Mouse (Mus musculus) macrophage (primary cell): Measurements from ENCODE around the gene Thada. TPM values are rescaled to one million over a fixed set of nuclear protein-coding genes. Genes with fewer than 3 reads are reported as not detected.

Source experiments
- H3K27ac ChIP-seq: fragments of 350-480 bp; formaldehyde crosslinking; 2 replicates; pipeline ENCODE4 v1.9.0; 2021
- H3K36me3 ChIP-seq: fragments of 350-480 bp; formaldehyde crosslinking; 2 replicates; pipeline ENCODE4 v1.9.0; 2021; ENCODE audit errors: inconsistent target
- H3K4me3 ChIP-seq: fragments of 350-480 bp; formaldehyde crosslinking; 2 replicates; pipeline ENCODE4 v1.9.0; 2021; ENCODE audit errors: inconsistent target
- H3K79me2 ChIP-seq: fragments of 350-480 bp; formaldehyde crosslinking; 2 replicates; pipeline ENCODE4 v1.9.0; 2021; ENCODE audit errors: inconsistent target
- WGBS: methylation state at CpG from one replicate; pipeline ENCODE4 v1.1.7; 2026; ENCODE audit warnings: inconsistent platforms; ENCODE audit not compliant: missing documents; 5-methylcytosine and 5-hydroxymethylcytosine counted together
- polyA plus RNA-seq: library from polyadenylated mRNA; stranded (reverse); fragments of 250-400 nt; gene quantifications from 3 replicates; pipeline ENCODE4 v1.2.4, GENCODE M21; 2018; ENCODE audit warnings: inconsistent platforms

Thada gene
- polyA plus RNA-seq, 1 experiment from 2014 or later = 6.0 TPM

- no peak overlapping the region for H3K4me3 ChIP-seq
- H3K36me3 ChIP-seq = no peaks in the 10 kb centered on the region
- 69% methylated on average over 5 of the region's 5 CpGs for WGBS
- no peak overlapping the region for H3K27ac ChIP-seq
- H3K79me2 ChIP-seq = no peaks in the 10 kb centered on the region
Measured at GRCm38 (mm10) chr17:84353902-84354311, 112.1 kb downstream of the Thada start.

- Histone ChIP-seq H3K36me3 (no peaks in the 10 kb centered on the region), H3K79me2 (no peaks in the 10 kb centered on the region)
- WGBS = 96% methylated on average over 3 of the region's 3 CpGs
Measured at GRCm38 (mm10) chr17:84353224-84353901, 112.6 kb downstream of the Thada start.

GRCm38 (mm10) chr17:84352790-84353154, 113.2 kb downstream of the Thada start:
- Histone ChIP-seq H3K36me3 (no peaks in the 10 kb centered on the region), H3K27ac (no peak overlapping the region), H3K4me3 (no peak overlapping the region), H3K79me2 (no peaks in the 10 kb centered on the region)
- 92% methylated on average over 3 of the region's 3 CpGs for WGBS

More at GRCm38 (mm10) chr17:84353224-84353901, 112.6 kb downstream of the Thada start:
- Histone ChIP-seq H3K4me3 (no peak overlapping the region), H3K27ac (no peak overlapping the region)

GRCm38 (mm10) chr17:84351912-84352789, 113.9 kb downstream of the Thada start:
- H3K79me2 ChIP-seq = no peaks in the 10 kb centered on the region
- H3K36me3 ChIP-seq = no peaks in the 10 kb centered on the region
- H3K4me3 ChIP-seq = no peak overlapping the region
- H3K27ac ChIP-seq = no peak overlapping the region
- 81% methylated on average over 8 of the region's 9 CpGs for WGBS

GRCm38 (mm10) chr17:84351276-84351675, 114.7 kb downstream of the Thada start:
- H3K36me3 ChIP-seq = no peaks in the 10 kb centered on the region
- H3K79me2 ChIP-seq = no peaks in the 10 kb centered on the region
- no peak overlapping the region for H3K27ac ChIP-seq
- 92% methylated on average over 3 of the region's 3 CpGs for WGBS
- H3K4me3 ChIP-seq = no peak overlapping the region

GRCm38 (mm10) chr17:84348865-84349264, 117.1 kb downstream of the Thada start:
- Histone ChIP-seq H3K79me2 (no peaks in the 10 kb centered on the region), H3K36me3 (no peaks in the 10 kb centered on the region), H3K27ac (no peak overlapping the region), H3K4me3 (no peak overlapping the region)
- 95% methylated on average over 3 of the region's 3 CpGs for whole genome bisulfite sequencing

- 69% methylated on average over 6 of the region's 6 CpGs for WGBS
Measured at GRCm38 (mm10) chr17:84342299-84342817, 123.6 kb downstream of the Thada start.

GRCm38 (mm10) chr17:84341686-84342085, 124.3 kb downstream of the Thada start:
- WGBS = 80% methylated on average over 2 of the region's 2 CpGs
- H3K4me3 ChIP-seq = no peak overlapping the region

More at GRCm38 (mm10) chr17:84342299-84342817, 123.6 kb downstream of the Thada start:
- no peaks in the 10 kb centered on the region for H3K79me2 ChIP-seq
- no peaks in the 10 kb centered on the region for H3K36me3 ChIP-seq
- no peak overlapping the region for H3K27ac ChIP-seq
- H3K4me3 ChIP-seq = no peak overlapping the region

GRCm38 (mm10) chr17:84340574-84340973, 125.4 kb downstream of the Thada start:
- Histone ChIP-seq H3K36me3 (no peaks in the 10 kb centered on the region), H3K79me2 (no peaks in the 10 kb centered on the region), H3K4me3 (no peak overlapping the region), H3K27ac (no peak overlapping the region)
- 89% methylated on average over 3 of the region's 3 CpGs for WGBS

More at GRCm38 (mm10) chr17:84341686-84342085, 124.3 kb downstream of the Thada start:
- H3K79me2 ChIP-seq = no peaks in the 10 kb centered on the region
- H3K27ac ChIP-seq = no peak overlapping the region
- no peaks in the 10 kb centered on the region for H3K36me3 ChIP-seq

GRCm38 (mm10) chr17:84335996-84336395, 130.0 kb downstream of the Thada start:
- 86% methylated on average over 1 of the region's 1 CpGs for WGBS
- Histone ChIP-seq H3K27ac (no peak overlapping the region), H3K4me3 (no peak overlapping the region), H3K36me3 (no peaks in the 10 kb centered on the region), H3K79me2 (no peaks in the 10 kb centered on the region)

- Histone ChIP-seq H3K27ac (peak overlapping the region; percentile 53), H3K36me3 (no peaks in the 10 kb centered on the region), H3K79me2 (no peaks in the 10 kb centered on the region), H3K4me3 (no peak overlapping the region)
- 88% methylated on average over 3 of the region's 3 CpGs for WGBS
Measured at GRCm38 (mm10) chr17:84335076-84335475, 130.9 kb downstream of the Thada start.

GRCm38 (mm10) chr17:84334241-84335014, 131.6 kb downstream of the Thada start:
- H3K27ac ChIP-seq = peak overlapping the region; percentile 53
- no peaks in the 10 kb centered on the region for H3K79me2 ChIP-seq
- WGBS = 37% methylated on average over 5 of the region's 5 CpGs
- no peak overlapping the region for H3K4me3 ChIP-seq
- no peaks in the 10 kb centered on the region for H3K36me3 ChIP-seq

GRCm38 (mm10) chr17:84332940-84333339, 133.1 kb downstream of the Thada start:
- Histone ChIP-seq H3K79me2 (no peaks in the 10 kb centered on the region), H3K36me3 (no peaks in the 10 kb centered on the region), H3K27ac (peak overlapping the region; percentile 53), H3K4me3 (no peak overlapping the region)
- 53% methylated on average over 5 of the region's 5 CpGs for WGBS

- Histone ChIP-seq H3K36me3 (no peaks in the 10 kb centered on the region), H3K27ac (no peak overlapping the region), H3K79me2 (no peaks in the 10 kb centered on the region), H3K4me3 (no peak overlapping the region)
- WGBS = 83% methylated on average over 8 of the region's 8 CpGs
Measured at GRCm38 (mm10) chr17:84330986-84331385, 135.0 kb downstream of the Thada start.
